Mouse (Mus musculus): Measurements from ENCODE around the gene Lcorl.

GRCm38 (mm10) chr5:45757502-45758121, 99.8 kb downstream of the Lcorl start:
- no peak for TF ChIP-seq POLR2A (IDR thresholded peaks at IDR 0.05; ENCODE audit: borderline replicate concordance, extremely low read depth, insufficient read depth, insufficient read length, poor library complexity, severe bottlenecking)
- no peak for TF ChIP-seq CTCF (IDR thresholded peaks at IDR 0.05; ENCODE audit: borderline replicate concordance, extremely low read depth, insufficient read depth, insufficient read length)

Data from brain, embryonic 14.5 days (tissue).